Mouse (Mus musculus) limb, embryonic 14.5 days (tissue): ENCODE results near the gene Glp2r. TPM values are rescaled to one million over a fixed set of nuclear protein-coding genes. Genes with fewer than 3 reads are reported as not detected.

Experiments
- ATAC-seq: fragments of 200-750 bp; cut with Nextera tagmentation; 2 replicates; pipeline ENCODE4 v1.8.0; 2017; ENCODE audit warnings: low read depth, moderate number of reproducible peaks, moderate TSS enrichment; ENCODE audit not compliant: low FRiP score
- DNase-seq: peaks from one replicate; pipeline ENCODE4 v3.0.0-alpha.2; 2015; ENCODE audit warnings: low spot score
- H3K27ac ChIP-seq: fragments of 300-500 bp; sonication (generic); replicated peaks from 2 replicates; pipeline ENCODE4 v1.5.1; 2014; ENCODE audit warnings: low read depth, mild to moderate bottlenecking, low read length, moderate library complexity, mixed read lengths
- H3K27me3 ChIP-seq: fragments of 300-500 bp; sonication (generic); 2 replicates; pipeline ENCODE4 v1.6.1; 2014; ENCODE audit warnings: low read length, mixed read lengths; ENCODE audit not compliant: control insufficient read depth, insufficient read depth
- H3K36me3 ChIP-seq: fragments of 300-500 bp; sonication (generic); 2 replicates; pipeline ENCODE4 v1.6.1; 2014; ENCODE audit warnings: mild to moderate bottlenecking, low read length, moderate library complexity, mixed read lengths; ENCODE audit not compliant: control insufficient read depth, insufficient read depth
- H3K4me1 ChIP-seq: fragments of 300-500 bp; sonication (generic); 2 replicates; pipeline ENCODE4 v1.6.1; 2014; ENCODE audit warnings: antibody characterized with exemption, low read length, mixed read lengths; ENCODE audit not compliant: control insufficient read depth, insufficient read depth
- H3K4me2 ChIP-seq: fragments of 300-500 bp; sonication (generic); replicated peaks from 2 replicates; pipeline ENCODE4 v1.6.1; 2014; ENCODE audit warnings: low read depth, mild to moderate bottlenecking, low read length, moderate library complexity; ENCODE audit not compliant: severe bottlenecking
- H3K4me3 ChIP-seq: fragments of 300-500 bp; sonication (generic); replicated peaks from 2 replicates; pipeline ENCODE4 v1.5.1; 2014; ENCODE audit warnings: low read length
- H3K9ac ChIP-seq: fragments of 300-500 bp; sonication (generic); 2 replicates; pipeline ENCODE4 v1.6.1; 2014; ENCODE audit warnings: mild to moderate bottlenecking, low read depth, low read length, moderate library complexity; ENCODE audit not compliant: severe bottlenecking
- H3K9me3 ChIP-seq: fragments of 300-500 bp; sonication (generic); 2 replicates; pipeline ENCODE4 v1.6.1; 2016; ENCODE audit warnings: low read length; ENCODE audit not compliant: control insufficient read depth
- POLR2A ChIP-seq: fragments of 200-500 bp; IDR thresholded peaks from 2 replicates; pipeline ENCODE4 v1.8.0; 2012; ENCODE audit warnings: inconsistent platforms, mild to moderate bottlenecking, moderate library complexity, borderline replicate concordance; ENCODE audit not compliant: insufficient read depth, insufficient read length; ENCODE audit errors: extremely low read depth
- WGBS: fragments of 180-500 bp; shearing (Covaris S2); extraction: QIAGEN DNeasy Blood & Tissue Kit; methylation state at CpG from one replicate; pipeline ENCODE4 v1.1.7; 2014; 5-methylcytosine and 5-hydroxymethylcytosine counted together
- polyA plus RNA-seq, 2 experiments: library from polyadenylated mRNA; depleted of rRNA in 1 of 2; stranded (reverse) in 1 of 2; unstranded in 1 of 2; fragments of >200 nt; fragmentation: Nextera tagmentation in 1 of 2; extraction: Ambion mirVana in 1 of 2; gene quantifications; 2 replicates each; pipeline versions ENCODE4 v1.2.1 to v1.2.3; 2012 to 2014

The Glp2r gene
- polyA plus RNA-seq, 2 experiments: 0.03 TPM; not detected in 1

DNA sequence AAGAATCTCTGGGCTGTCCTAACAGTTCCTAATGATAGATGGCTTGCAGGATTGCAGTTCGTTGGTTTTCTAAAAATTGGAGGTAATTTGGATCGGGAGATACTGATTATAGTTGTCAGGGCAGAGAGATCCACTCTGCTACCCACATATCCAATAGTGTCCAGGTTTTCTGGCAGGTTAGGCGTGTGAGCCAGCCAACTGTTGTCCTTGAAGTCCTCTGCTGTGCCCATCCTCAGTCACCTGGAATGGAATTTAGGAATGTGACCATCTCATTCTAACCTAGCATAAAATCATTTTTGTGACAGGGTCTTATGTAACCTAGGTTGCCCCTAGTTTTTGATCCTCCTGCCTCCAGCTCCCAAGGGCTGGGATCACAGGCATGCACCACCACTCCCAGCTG lies 127.5 kb downstream of the Glp2r start:
- Histone ChIP-seq H3K36me3 (no peaks in the 10 kb centered on the region), H3K9me3 (no peaks in the 10 kb centered on the region), H3K27me3 (no peaks in the 10 kb centered on the region), H3K27ac (no peak overlapping the region), H3K9ac (no peak overlapping the region), H3K4me2 (no peak overlapping the region), H3K4me1 (no peaks in the 10 kb centered on the region), H3K4me3 (no peak overlapping the region)
- TF ChIP-seq POLR2A: no peak
- 87% methylated on average over 3 of the region's 3 CpGs for WGBS
- DNase-seq: no peak
- ATAC-seq: no peak

DNA sequence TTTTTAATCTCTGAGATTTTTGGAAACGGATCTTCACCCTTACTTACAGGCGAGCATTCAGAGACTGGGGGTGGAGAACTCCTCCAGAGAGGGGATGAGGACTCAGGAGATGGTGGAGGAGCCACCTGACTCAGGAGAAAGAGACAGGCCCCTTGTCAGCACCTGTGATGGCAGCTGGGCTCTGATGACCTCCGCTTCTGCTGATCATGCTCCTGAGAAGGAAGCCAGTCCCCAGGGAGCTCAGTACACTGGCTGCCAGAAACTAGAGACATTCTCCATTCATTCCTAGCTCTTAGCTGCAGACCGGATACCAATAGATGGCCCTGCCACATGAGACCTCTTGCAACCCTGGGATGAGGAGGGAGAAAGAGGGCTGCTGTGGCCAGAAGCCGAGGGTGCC lies 128.1 kb downstream of the Glp2r start:
- DNase-seq (no peak), ATAC-seq (no peak)
- H3K4me3 ChIP-seq: no peak overlapping the region
- H3K27me3 ChIP-seq: no peaks in the 10 kb centered on the region
- no peaks in the 10 kb centered on the region for H3K9me3 ChIP-seq
- TF ChIP-seq POLR2A: no peak
- H3K4me1 ChIP-seq: no peaks in the 10 kb centered on the region
- H3K4me2 ChIP-seq: no peak overlapping the region
- H3K27ac ChIP-seq: no peak overlapping the region
- no peak overlapping the region for H3K9ac ChIP-seq
- 83% methylated on average over 5 of the region's 5 CpGs for WGBS
- H3K36me3 ChIP-seq: no peaks in the 10 kb centered on the region

DNA sequence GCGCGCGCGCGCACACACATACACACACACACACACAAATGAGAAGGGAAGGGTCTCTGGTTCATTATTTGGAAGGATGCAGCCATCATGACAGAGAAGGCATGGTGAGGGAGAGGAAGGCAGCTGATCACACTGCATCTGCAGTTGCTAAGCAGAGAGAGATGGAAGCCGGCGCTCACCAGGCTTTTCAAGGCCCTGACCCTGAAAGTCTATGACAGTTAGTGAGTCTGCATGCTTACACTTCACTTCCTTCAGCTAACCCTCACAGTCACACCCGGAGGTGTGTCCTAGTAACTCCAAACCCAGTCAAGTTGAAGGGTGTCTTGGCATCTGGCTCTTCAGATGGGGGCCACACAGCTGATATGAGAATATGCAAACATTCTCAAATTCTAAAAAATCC lies 128.5 kb downstream of the Glp2r start:
- H3K9me3 ChIP-seq: no peaks in the 10 kb centered on the region
- H3K9ac ChIP-seq: no peak overlapping the region
- H3K36me3 ChIP-seq: no peaks in the 10 kb centered on the region
- WGBS: 94% methylated on average over 8 of the region's 8 CpGs
- H3K4me1 ChIP-seq: no peaks in the 10 kb centered on the region
- no peak overlapping the region for H3K27ac ChIP-seq
- TF ChIP-seq POLR2A: no peak
- ATAC-seq (no peak), DNase-seq (no peak)
- no peak overlapping the region for H3K4me3 ChIP-seq
- no peaks in the 10 kb centered on the region for H3K27me3 ChIP-seq
- H3K4me2 ChIP-seq: no peak overlapping the region

DNA sequence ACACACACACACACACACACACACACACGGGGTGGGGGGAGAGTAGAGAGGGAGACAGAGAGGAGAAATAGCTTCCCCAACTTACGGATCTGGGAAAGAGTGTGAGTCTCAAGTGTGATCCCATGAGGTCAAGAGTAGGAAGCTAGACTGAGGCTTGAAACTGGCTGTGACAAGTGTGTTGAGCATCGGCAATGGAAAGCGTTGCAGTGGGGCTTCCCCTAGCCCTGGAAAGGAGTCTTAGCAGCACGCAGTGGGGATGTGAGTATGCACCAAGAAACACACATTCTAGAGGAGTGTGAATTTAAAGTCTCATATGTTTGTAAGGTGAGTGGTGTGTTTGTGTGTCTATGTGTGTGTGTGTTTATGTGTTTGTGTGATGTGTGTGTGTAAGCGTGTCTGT lies 130.7 kb downstream of the Glp2r start:
- no peaks in the 10 kb centered on the region for H3K4me1 ChIP-seq
- H3K4me3 ChIP-seq: no peak overlapping the region
- no peaks in the 10 kb centered on the region for H3K9me3 ChIP-seq
- no peak overlapping the region for H3K27ac ChIP-seq
- H3K9ac ChIP-seq: no peak overlapping the region
- ATAC-seq: no peak
- H3K27me3 ChIP-seq: no peaks in the 10 kb centered on the region
- H3K36me3 ChIP-seq: no peaks in the 10 kb centered on the region
- no peak overlapping the region for H3K4me2 ChIP-seq
- 92% methylated on average over 6 of the region's 6 CpGs for WGBS
- TF ChIP-seq POLR2A: no peak
- no peak for DNase-seq

DNA sequence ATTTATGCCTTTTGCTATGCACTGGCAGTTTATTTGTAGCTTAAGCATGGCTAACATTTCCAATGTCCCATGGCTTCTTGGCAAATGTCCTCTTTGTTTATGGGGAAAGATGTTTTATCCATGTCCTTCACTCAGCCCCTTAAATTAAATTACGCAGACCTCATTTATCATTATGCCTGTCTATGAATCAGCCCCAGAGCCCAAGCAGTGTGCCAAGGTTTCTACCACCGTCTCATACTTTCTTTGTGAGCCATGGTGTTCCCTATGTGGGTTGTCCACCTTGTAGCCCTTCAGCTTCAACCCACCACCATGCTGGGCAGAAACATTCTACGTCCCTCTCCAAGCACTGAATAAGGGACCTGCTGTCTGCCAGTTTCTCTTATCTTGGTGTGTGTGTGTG lies 132.6 kb downstream of the Glp2r start:
- H3K27me3 ChIP-seq: no peaks in the 10 kb centered on the region
- H3K4me2 ChIP-seq: no peak overlapping the region
- ATAC-seq (no peak), DNase-seq (no peak)
- H3K4me1 ChIP-seq: peaks cover 16% of the 10 kb centered on the region
- 89% methylated on average over 3 of the region's 3 CpGs for WGBS
- TF ChIP-seq POLR2A: no peak
- no peak overlapping the region for H3K27ac ChIP-seq
- no peaks in the 10 kb centered on the region for H3K9me3 ChIP-seq
- H3K36me3 ChIP-seq: no peaks in the 10 kb centered on the region
- H3K4me3 ChIP-seq: no peak overlapping the region
- H3K9ac ChIP-seq: no peak overlapping the region

DNA sequence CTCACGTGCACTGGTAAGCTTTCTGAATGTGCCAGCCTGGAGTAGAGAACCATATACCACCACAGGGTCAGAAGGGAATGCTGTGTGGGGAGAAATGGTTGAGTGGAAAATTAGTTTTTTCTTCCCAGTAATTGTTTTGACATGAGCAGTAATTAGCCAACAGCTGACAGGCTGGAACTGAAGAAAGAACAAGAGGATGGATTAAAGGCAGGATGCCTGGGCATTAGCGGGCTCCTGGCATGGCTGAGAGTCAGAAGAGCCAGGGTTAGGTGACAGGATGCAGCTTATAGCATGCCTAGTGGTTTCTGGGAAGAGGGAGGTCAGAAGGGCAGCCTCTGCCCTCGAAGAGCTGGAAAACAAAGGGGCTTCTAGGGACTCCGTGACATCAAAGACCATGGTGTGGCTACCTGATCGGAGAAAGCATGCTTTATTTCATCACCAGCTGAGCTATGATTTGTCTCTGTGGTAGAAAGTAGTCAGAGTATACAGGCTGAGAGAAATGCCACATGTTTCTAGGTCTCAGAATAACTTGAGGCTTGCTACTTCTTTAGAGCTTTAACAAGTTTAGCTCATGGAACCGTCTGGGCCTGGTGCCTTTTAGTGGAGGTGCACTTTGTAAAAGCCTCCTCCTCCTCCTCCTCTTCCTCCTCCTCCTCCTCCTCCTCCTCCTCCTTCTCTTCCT lies 133.9 kb downstream of the Glp2r start:
- DNase-seq (no peak), ATAC-seq (no peak)
- no peak overlapping the region for H3K4me2 ChIP-seq
- no peak overlapping the region for H3K9ac ChIP-seq
- no peaks in the 10 kb centered on the region for H3K27me3 ChIP-seq
- no peaks in the 10 kb centered on the region for H3K36me3 ChIP-seq
- peaks cover 16% of the 10 kb centered on the region for H3K4me1 ChIP-seq
- no peak for TF ChIP-seq POLR2A
- H3K9me3 ChIP-seq: no peaks in the 10 kb centered on the region
- H3K27ac ChIP-seq: no peak overlapping the region
- no peak overlapping the region for H3K4me3 ChIP-seq
- WGBS: 55% methylated on average over 6 of the region's 6 CpGs
